Mouse (Mus musculus) mesoderm, embryonic 11.5 days (tissue): ENCODE results near the gene Cbr3.
"Not testable (repeated sequence)": the region's sequence is repeated elsewhere in the genome, so short reads cannot be mapped to it uniquely, and the experiment has no call there.

Experiments
- DNase-seq: peaks from one replicate; pipeline ENCODE4 v3.0.0-alpha.2; 2012; ENCODE audit warnings: low read depth, low spot score

Gene Cbr3

GRCm38 (mm10) chr16:93682689-93683507, at the start of gene Cbr3:
Cbr3 (plus strand) TSS chr16:93683215.
- DNase-seq, result peak; percentile 47

- no peak for DNase-seq
Observed at GRCm38 (mm10) chr16:93644006-93644405, 39.0 kb upstream of the Cbr3 start.

- DNase-seq, result no peak
Observed at GRCm38 (mm10) chr16:93648441-93649183, 34.4 kb upstream of the Cbr3 start.

GRCm38 (mm10) chr16:93667976-93668375, 15.0 kb upstream of the Cbr3 start:
- DNase-seq, result no peak

- no peak for DNase-seq
Observed at GRCm38 (mm10) chr16:93669521-93669920, 13.5 kb upstream of the Cbr3 start.

DNA sequence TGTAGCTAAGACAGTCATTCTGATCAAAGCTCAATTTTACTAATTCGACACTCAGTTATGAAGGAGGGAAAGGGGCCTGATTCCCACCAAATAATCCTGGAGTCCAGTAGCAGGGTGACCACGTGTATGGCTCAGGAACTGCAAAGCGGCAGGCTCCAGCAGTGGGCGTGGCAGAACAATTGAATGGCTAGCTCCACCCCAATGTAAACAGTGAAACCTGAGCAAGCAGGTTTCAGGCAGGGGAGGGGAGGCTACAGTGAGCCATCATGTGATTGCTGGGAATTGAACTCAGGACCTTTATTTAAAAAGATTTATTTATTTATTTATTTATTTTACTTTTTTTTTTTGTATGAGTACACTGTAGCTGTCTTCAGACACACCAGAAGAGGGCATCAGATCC, 12.5 kb upstream of the Cbr3 start:
- not testable (repeated sequence) for DNase-seq

DNA sequence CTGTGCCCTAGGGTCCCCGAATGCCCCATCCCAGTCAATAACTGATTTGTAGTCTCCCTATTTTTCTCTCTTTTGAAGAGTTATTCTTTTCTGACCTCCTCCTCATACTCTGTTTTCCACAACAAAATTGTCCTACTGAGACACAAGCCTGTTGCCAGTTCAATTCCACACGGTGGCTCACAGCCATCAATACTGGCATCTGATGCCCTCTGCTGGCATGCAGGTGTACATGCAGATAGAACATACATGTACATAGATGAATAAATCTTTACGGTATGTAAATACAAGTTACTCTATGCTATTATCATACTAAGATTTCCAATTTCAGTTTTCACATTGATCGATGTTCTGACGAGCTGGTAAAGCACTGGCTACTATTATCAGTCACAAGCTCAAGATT, 12.0 kb upstream of the Cbr3 start:
- no peak for DNase-seq

- no peak for DNase-seq
Observed at GRCm38 (mm10) chr16:93676376-93676775, 6.6 kb upstream of the Cbr3 start.

DNA sequence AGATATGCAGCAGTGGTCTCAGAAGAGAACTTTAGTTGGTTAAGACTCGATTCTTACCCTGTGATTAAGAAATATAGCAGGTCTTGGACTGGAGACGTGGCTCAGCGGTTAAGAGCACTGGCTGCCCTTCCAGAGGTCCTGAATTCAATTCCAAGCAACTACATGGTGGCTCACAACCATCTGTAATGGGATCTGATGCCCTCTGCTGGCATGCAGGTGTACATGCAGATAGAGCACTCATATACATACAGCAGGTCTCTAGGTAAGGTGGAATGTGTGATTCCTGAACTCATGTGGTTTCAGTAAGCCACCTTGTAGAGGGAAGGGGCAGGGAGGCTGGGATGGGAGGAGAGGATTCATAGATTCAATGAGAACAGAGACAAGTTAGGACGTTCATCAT, 4.8 kb upstream of the Cbr3 start:
- DNase-seq, result no peak

- DNase-seq, result no peak
Observed at GRCm38 (mm10) chr16:93679165-93679564, 3.9 kb upstream of the Cbr3 start.

- DNase-seq, result no peak
Observed at GRCm38 (mm10) chr16:93682156-93682688, 793 bp upstream of the Cbr3 start.

DNA sequence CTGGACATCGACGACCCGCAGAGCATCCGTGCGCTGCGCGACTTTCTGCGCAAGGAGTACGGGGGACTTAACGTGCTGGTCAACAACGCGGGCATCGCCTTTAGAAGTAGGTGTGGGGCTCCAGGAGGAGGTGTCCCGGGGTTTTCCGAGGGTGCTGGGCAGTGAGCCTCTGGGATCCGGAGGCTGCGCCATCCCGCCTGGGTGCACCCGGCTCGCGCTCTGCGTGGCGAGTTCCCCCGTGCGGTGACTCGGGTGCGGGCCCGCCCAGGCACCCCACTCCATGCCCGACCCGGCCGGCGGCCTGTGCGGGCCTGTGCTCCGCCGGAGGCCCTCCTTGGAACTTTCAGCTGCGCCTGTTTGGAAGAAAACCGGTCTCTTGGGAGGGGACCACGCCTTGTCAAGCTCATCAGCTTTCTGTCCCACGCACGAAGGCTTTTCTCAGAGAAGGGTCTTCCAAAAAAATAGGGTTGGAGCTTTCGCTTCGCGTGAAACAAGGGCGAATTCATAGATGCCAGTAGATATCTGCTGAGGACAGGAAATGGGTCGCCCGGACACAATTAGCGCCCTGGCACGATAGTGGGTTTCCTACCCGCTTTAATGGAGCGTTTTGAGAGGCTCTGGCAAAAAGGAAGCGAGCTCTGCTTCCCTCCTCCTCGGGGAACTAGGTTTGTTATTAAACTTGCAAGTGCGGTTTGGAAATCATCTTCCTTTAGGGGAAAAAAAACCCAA, 657 bp downstream of the Cbr3 start:
- DNase-seq, result peak; percentile 29

GRCm38 (mm10) chr16:93684441-93684840, 1.4 kb downstream of the Cbr3 start:
- DNase-seq, result no peak

DNA sequence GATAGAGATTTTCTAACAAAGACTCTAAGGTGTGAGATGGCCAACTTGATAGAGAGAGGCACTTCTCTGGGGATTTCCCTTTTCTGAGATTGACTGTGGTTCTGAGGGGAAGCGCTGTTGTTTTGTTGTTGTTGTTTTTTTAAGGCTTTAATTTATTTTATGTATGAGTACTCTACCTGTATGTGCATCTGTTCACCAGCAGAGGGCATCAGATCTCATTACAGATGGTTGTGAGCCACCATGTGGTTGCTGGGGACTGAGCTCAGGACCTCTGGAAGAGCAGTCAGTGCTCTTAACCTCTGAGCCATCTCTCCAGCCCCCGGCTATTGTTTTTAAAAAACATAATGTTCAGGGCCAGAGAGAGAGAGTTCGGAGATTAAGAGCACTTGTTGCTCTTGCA, 2.8 kb downstream of the Cbr3 start:
- DNase-seq, result not testable (repeated sequence)

GRCm38 (mm10) chr16:93686421-93686820, 3.4 kb downstream of the Cbr3 start:
- no peak for DNase-seq

DNA sequence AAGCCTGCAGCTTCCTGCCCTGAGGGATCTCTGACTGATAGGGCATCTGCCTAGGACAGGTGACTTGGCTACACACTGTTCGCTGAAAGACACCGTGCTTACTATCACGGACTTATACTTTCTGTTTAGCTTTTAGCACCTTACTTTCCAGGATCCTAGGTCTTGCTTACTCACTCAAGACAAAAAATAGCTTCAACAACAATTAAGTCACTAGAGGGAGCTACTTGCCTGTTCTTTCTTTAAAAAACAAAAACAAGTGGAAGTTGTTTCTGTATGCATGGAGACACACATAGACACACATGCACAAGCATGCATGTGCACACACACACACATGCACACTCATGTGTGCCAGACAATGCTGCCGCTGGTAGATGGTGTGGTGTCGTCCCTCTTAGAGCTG, 3.9 kb downstream of the Cbr3 start:
- no peak for DNase-seq

- no peak for DNase-seq
Observed at GRCm38 (mm10) chr16:93691206-93691841, 8.3 kb downstream of the Cbr3 start.

GRCm38 (mm10) chr16:93692744-93693143, 9.7 kb downstream of the Cbr3 start:
- no peak for DNase-seq

- DNase-seq, result no peak
Observed at GRCm38 (mm10) chr16:93707116-93707515, 24.1 kb downstream of the Cbr3 start.

- DNase-seq, result no peak
Observed at GRCm38 (mm10) chr16:93709217-93709616, 26.2 kb downstream of the Cbr3 start.

GRCm38 (mm10) chr16:93710924-93711323, 27.9 kb downstream of the Cbr3 start:
- peak; percentile 79 for DNase-seq
